20 mouse cellular contexts compared by ENCODE assay signal in the genomic region with DNA sequence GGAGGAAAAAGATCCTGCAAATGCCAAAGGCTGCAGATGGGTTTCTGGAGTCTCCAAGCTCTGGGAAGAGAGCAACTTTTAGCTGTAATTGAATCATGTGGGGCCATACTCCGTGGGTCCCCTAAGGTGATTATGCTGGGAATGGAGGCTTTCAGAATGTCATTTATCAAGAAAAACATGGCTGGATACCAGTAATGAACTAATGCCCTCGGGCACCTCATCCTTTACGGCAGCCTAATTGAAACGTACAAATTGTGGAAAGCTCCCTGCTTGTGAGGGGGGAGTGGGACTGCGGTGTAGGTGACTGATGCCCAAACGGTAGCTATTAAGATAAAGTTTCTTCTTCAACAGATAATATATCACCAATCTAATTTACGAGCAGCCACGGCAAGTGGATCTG.
DNase-seq lines count a peak whose midpoint lies in the region; ATAC-seq and TF ChIP-seq lines count a peak whose summit lies in the region.
"Had no signal": no experiment of that assay in that cellular context is flagged by ENCODE, and none has a peak within 500 bp of the region (broad histone marks: within the 10 kb centered on the region; RNA-seq: fewer than 3 reads in every experiment).

No protein-coding gene starts in this region.

- no peak overlapping the region for H3K4me3 ChIP-seq in midbrain, embryonic 14.5 days (replicated peaks; ENCODE audit: low read depth, low read length)
- no peak overlapping the region for H3K4me3 ChIP-seq in midbrain, postnatal 0 days (ENCODE audit: low read depth, low read length)
- H3K4me3 ChIP-seq in hindbrain, embryonic 12.5 days: no peak overlapping the region
- no peak overlapping the region for H3K4me3 ChIP-seq in limb, embryonic 11.5 days (ENCODE audit: low read depth, low read length)
- no peak overlapping the region for H3K4me3 ChIP-seq in heart, embryonic 11.5 days (ENCODE audit: low read depth, low read length)
- H3K4me3 ChIP-seq: embryonic facial prominence, embryonic 12.5 days; erythroblast, embryonic 14.5 days; forebrain, embryonic 13.5 days; heart, adult 2 months; limb, embryonic 15.5 days had no signal

- no peak for ATAC-seq in midbrain, embryonic 14.5 days (ENCODE audit: low FRiP score, low TSS enrichment)
- no peak for ATAC-seq in midbrain, postnatal 0 days (ENCODE audit: low FRiP score)
- peak; percentile 71 for ATAC-seq in hindbrain, embryonic 12.5 days (ENCODE audit: low FRiP score)
- ATAC-seq in limb, embryonic 11.5 days (ENCODE audit: insufficient number of reproducible peaks, low FRiP score, low TSS enrichment, low read depth): no peak
- no peak for ATAC-seq in heart, embryonic 11.5 days (replicated peaks; ENCODE audit: insufficient number of reproducible peaks, low FRiP score, low TSS enrichment)
- ATAC-seq: forebrain, embryonic 13.5 days; lung, postnatal 0 days; Patski had no signal

- no peak for TF ChIP-seq CTCF in midbrain, postnatal 0 days (IDR thresholded peaks at IDR 0.05)

- no peak overlapping the region for H3K27ac ChIP-seq in midbrain, embryonic 14.5 days (replicated peaks; ENCODE audit: low read depth, low read length)
- no peak overlapping the region for H3K27ac ChIP-seq in midbrain, postnatal 0 days (ENCODE audit: low read depth, low read length)
- no peak overlapping the region for H3K27ac ChIP-seq in hindbrain, embryonic 12.5 days
- no peak overlapping the region for H3K27ac ChIP-seq in limb, embryonic 11.5 days (replicated peaks; ENCODE audit: low read depth, low read length)
- no peak overlapping the region for H3K27ac ChIP-seq in heart, embryonic 11.5 days (ENCODE audit: low read depth, low read length)
- H3K27ac ChIP-seq: embryonic facial prominence, embryonic 12.5 days; forebrain, embryonic 13.5 days; heart, adult 2 months; kidney, postnatal 0 days; limb, embryonic 15.5 days had no signal

- 52% methylated on average over 8 of the region's 8 CpGs for WGBS in midbrain, embryonic 14.5 days
- WGBS in midbrain, postnatal 0 days: 50% methylated on average over 8 of the region's 8 CpGs
- WGBS in hindbrain, embryonic 12.5 days: 58% methylated on average over 8 of the region's 8 CpGs
- 9% methylated on average over 8 of the region's 8 CpGs for WGBS in limb, embryonic 11.5 days
- WGBS in heart, embryonic 11.5 days (ENCODE audit: insufficient replicate concordance): 49% methylated on average over 8 of the region's 8 CpGs

- H3K36me3 ChIP-seq in midbrain, embryonic 14.5 days (ENCODE audit: control insufficient read depth, insufficient read depth, low read length): no peaks in the 10 kb centered on the region
- no peaks in the 10 kb centered on the region for H3K36me3 ChIP-seq in midbrain, postnatal 0 days (ENCODE audit: insufficient read depth, low read length)
- H3K36me3 ChIP-seq in hindbrain, embryonic 12.5 days: no peaks in the 10 kb centered on the region
- H3K36me3 ChIP-seq in limb, embryonic 11.5 days (ENCODE audit: control insufficient read depth, insufficient read depth, low read length): no peaks in the 10 kb centered on the region
- no peaks in the 10 kb centered on the region for H3K36me3 ChIP-seq in heart, embryonic 11.5 days (ENCODE audit: control insufficient read depth, insufficient read depth, low read length)
- H3K36me3 ChIP-seq: embryonic facial prominence, embryonic 12.5 days; limb, embryonic 15.5 days had no signal

- no peaks in the 10 kb centered on the region; the same call in 1 of the 2 replicates for H3K4me1 ChIP-seq in midbrain, embryonic 14.5 days (ENCODE audit: control insufficient read depth, insufficient read depth, low read length)
- no peaks in the 10 kb centered on the region for H3K4me1 ChIP-seq in midbrain, postnatal 0 days (ENCODE audit: insufficient read depth, low read length)
- H3K4me1 ChIP-seq in hindbrain, embryonic 12.5 days: no peaks in the 10 kb centered on the region
- H3K4me1 ChIP-seq in limb, embryonic 11.5 days (ENCODE audit: control insufficient read depth, insufficient read depth, low read length): no peaks in the 10 kb centered on the region
- no peaks in the 10 kb centered on the region for H3K4me1 ChIP-seq in heart, embryonic 11.5 days (ENCODE audit: control insufficient read depth, insufficient read depth, low read length)
- H3K4me1 ChIP-seq: forebrain, embryonic 13.5 days had no signal

- no peak overlapping the region for H3K9ac ChIP-seq in midbrain, embryonic 14.5 days (replicated peaks; ENCODE audit: low read length)
- no peak overlapping the region for H3K9ac ChIP-seq in midbrain, postnatal 0 days (replicated peaks; ENCODE audit: low read length, poor library complexity, severe bottlenecking)
- H3K9ac ChIP-seq in hindbrain, embryonic 12.5 days: no peak overlapping the region
- no peak overlapping the region for H3K9ac ChIP-seq in limb, embryonic 11.5 days (ENCODE audit: low read length)
- H3K9ac ChIP-seq in heart, embryonic 11.5 days (ENCODE audit: low read depth, low read length): no peak overlapping the region
- H3K9ac ChIP-seq: embryonic facial prominence, embryonic 12.5 days; forebrain, embryonic 13.5 days; limb, embryonic 15.5 days had no signal

- peak; percentile 62 for DNase-seq in midbrain, embryonic 14.5 days
- DNase-seq in midbrain, postnatal 0 days (ENCODE audit: low spot score): no peak
- peak; percentile 60 for DNase-seq in embryo, embryonic 10.5 days (ENCODE audit: low spot score)
- peak; percentile 40 for DNase-seq in limb, embryonic 11.5 days (ENCODE audit: low spot score)
- DNase-seq in thymus, postnatal 25 days: no peak
- DNase-seq: adrenal gland, postnatal 10 days; cerebellum, adult 11 months; cerebellum, postnatal 14 days; gastrocnemius, postnatal 14 days; heart, adult 2 months; kidney, adult 18-20 months had no signal

- no peak overlapping the region for H3K4me2 ChIP-seq in midbrain, embryonic 14.5 days (ENCODE audit: low read length)
- no peak overlapping the region for H3K4me2 ChIP-seq in midbrain, postnatal 0 days (ENCODE audit: low read depth, low read length, poor library complexity, severe bottlenecking)
- H3K4me2 ChIP-seq in hindbrain, embryonic 12.5 days (replicated peaks): no peak overlapping the region
- H3K4me2 ChIP-seq in limb, embryonic 11.5 days (ENCODE audit: low read depth, severe bottlenecking): no peak overlapping the region
- H3K4me2 ChIP-seq in heart, embryonic 11.5 days: no peak overlapping the region
- H3K4me2 ChIP-seq: embryonic facial prominence, embryonic 12.5 days; forebrain, embryonic 13.5 days; limb, embryonic 15.5 days had no signal

- no peaks in the 10 kb centered on the region for H3K27me3 ChIP-seq in midbrain, embryonic 14.5 days (ENCODE audit: control insufficient read depth, insufficient read depth, low read length)
- H3K27me3 ChIP-seq in midbrain, postnatal 0 days (ENCODE audit: insufficient read depth, low read length): no peaks in the 10 kb centered on the region
- no peaks in the 10 kb centered on the region for H3K27me3 ChIP-seq in hindbrain, embryonic 12.5 days
- no peaks in the 10 kb centered on the region for H3K27me3 ChIP-seq in limb, embryonic 11.5 days (ENCODE audit: control insufficient read depth, insufficient read depth, low read length)
- H3K27me3 ChIP-seq in heart, embryonic 11.5 days (ENCODE audit: control insufficient read depth, insufficient read depth, low read length): no peaks in the 10 kb centered on the region
- H3K27me3 ChIP-seq: embryonic facial prominence, embryonic 12.5 days; forebrain, embryonic 13.5 days; limb, embryonic 15.5 days; Patski had no signal

- no peaks in the 10 kb centered on the region for H3K9me3 ChIP-seq in midbrain, embryonic 14.5 days (ENCODE audit: control insufficient read depth, low read length)
- no peaks in the 10 kb centered on the region for H3K9me3 ChIP-seq in midbrain, postnatal 0 days (ENCODE audit: low read length)
- H3K9me3 ChIP-seq in hindbrain, embryonic 12.5 days (replicated peaks): no peaks in the 10 kb centered on the region
- H3K9me3 ChIP-seq in limb, embryonic 11.5 days (ENCODE audit: control insufficient read depth, low read length): no peaks in the 10 kb centered on the region
- H3K9me3 ChIP-seq in heart, embryonic 11.5 days (replicated peaks; ENCODE audit: control insufficient read depth, low read length): no peaks in the 10 kb centered on the region
- H3K9me3 ChIP-seq: embryonic facial prominence, embryonic 12.5 days; forebrain, embryonic 13.5 days; limb, embryonic 15.5 days had no signal

Comparison
In these comparisons a context has a peak if more than half of its experiments do, and no peak if none do; other contexts are left out.
1. DNase-seq: peak in midbrain, embryonic 14.5 days (single experiment), embryo, embryonic 10.5 days (single experiment) and limb, embryonic 11.5 days (single experiment); none in midbrain, postnatal 0 days (single experiment) and thymus, postnatal 25 days (single experiment).